Mouse (Mus musculus) embryonic facial prominence, embryonic 13.5 days (tissue): ENCODE measurements around the gene Utrn. TPM values are rescaled to one million over a fixed set of nuclear protein-coding genes. Genes with fewer than 3 reads are reported as not detected.

Experiments
- ATAC-seq: fragments of 200-750 bp; cut with Nextera tagmentation; 2 replicates; pipeline ENCODE4 v1.8.0; 2017; ENCODE audit warnings: low read depth; ENCODE audit not compliant: insufficient number of reproducible peaks, insufficient read depth, low FRiP score, low TSS enrichment
- H3K27ac ChIP-seq: fragments of 300-500 bp; sonication (generic); 2 replicates; pipeline ENCODE4 v1.5.1; 2015; ENCODE audit warnings: moderate library complexity, mild to moderate bottlenecking, inconsistent platforms
- H3K27me3 ChIP-seq: fragments of 300-500 bp; sonication (generic); 2 replicates; pipeline ENCODE4 v1.6.1; 2015; ENCODE audit warnings: mild to moderate bottlenecking, inconsistent platforms
- H3K36me3 ChIP-seq: fragments of 300-500 bp; sonication (generic); 2 replicates; pipeline ENCODE4 v1.6.1; 2015; ENCODE audit warnings: mild to moderate bottlenecking, inconsistent platforms
- H3K4me1 ChIP-seq: fragments of 300-500 bp; sonication (generic); 2 replicates; pipeline ENCODE4 v1.6.1; 2015; ENCODE audit warnings: inconsistent platforms
- H3K4me2 ChIP-seq: fragments of 300-500 bp; sonication (generic); 2 replicates; pipeline ENCODE4 v1.6.1; 2015; ENCODE audit warnings: moderate library complexity, mild to moderate bottlenecking, inconsistent platforms
- H3K4me3 ChIP-seq: fragments of 300-500 bp; sonication (generic); 2 replicates; pipeline ENCODE4 v1.5.1; 2015; ENCODE audit warnings: mild to moderate bottlenecking, inconsistent platforms
- H3K9ac ChIP-seq: fragments of 300-500 bp; sonication (generic); 2 replicates; pipeline ENCODE4 v1.6.1; 2015; ENCODE audit warnings: mild to moderate bottlenecking, inconsistent platforms
- H3K9me3 ChIP-seq: fragments of 300-500 bp; sonication (generic); 2 replicates; pipeline ENCODE4 v1.6.1; 2016; ENCODE audit warnings: inconsistent platforms
- WGBS: fragments of 180-500 bp; shearing (Covaris S2); methylation state at CpG from one replicate; pipeline ENCODE4 v1.1.7; 2015; ENCODE audit warnings: mixed read lengths; 5-methylcytosine and 5-hydroxymethylcytosine counted together
- polyA plus RNA-seq: library from polyadenylated mRNA; unstranded; fragments of >200 nt; fragmentation: Nextera tagmentation; extraction: Ambion mirVana; gene quantifications from 2 replicates; pipeline ENCODE4 v1.2.1, GENCODE M21; 2015

The Utrn gene
- polyA plus RNA-seq, 1 experiment from 2014 or later: 101 TPM

DNA sequence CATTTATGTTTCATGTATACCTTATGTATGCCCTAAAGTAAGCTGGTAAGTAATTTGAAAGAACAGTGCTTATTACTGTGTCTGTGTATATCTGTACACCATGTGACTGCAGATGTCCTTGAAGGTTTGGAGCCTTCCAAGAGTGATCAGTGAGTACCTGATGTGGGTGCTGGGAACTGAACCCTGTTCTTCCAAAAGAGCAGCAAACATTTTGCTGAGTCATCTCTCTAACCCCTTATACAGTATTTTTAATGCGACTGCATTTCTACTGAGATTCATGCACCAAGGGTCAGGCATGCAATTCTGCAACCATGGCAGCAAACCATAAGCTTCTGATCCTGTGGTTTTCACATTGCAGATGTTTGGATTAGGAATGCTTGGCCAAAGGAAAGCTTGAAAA lies 412.3 kb downstream of the Utrn start:
- H3K4me1 ChIP-seq: no peaks in the 10 kb centered on the region
- peaks cover 10% of the 10 kb centered on the region for H3K36me3 ChIP-seq
- WGBS: 84% methylated on average over 1 of the region's 1 CpGs
- H3K27ac ChIP-seq: no peak overlapping the region
- H3K27me3 ChIP-seq: no peaks in the 10 kb centered on the region
- no peak for ATAC-seq
- no peak overlapping the region for H3K4me2 ChIP-seq
- no peak overlapping the region for H3K9ac ChIP-seq
- no peak overlapping the region for H3K4me3 ChIP-seq
- no peaks in the 10 kb centered on the region for H3K9me3 ChIP-seq

DNA sequence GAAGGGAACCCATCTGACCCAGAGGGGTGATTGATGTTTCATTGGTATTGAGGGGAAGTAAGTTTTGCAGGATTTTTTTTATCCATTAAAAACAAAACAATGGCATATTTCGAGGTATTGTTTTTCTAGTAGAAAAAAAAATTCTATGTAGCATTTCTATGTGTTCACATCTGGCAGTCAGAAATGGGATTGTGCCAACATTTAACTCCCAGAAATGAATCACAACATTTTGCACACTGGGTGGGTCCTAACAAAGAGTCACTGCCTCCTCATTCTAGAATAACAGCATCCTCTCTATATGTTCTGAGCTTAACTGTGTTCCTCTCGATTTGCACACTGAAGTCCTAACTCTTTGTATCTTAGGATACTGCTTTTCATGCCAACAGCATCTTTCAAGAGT lies 416.5 kb downstream of the Utrn start:
- no peak overlapping the region for H3K4me3 ChIP-seq
- H3K4me2 ChIP-seq: no peak overlapping the region
- no peaks in the 10 kb centered on the region for H3K9me3 ChIP-seq
- H3K4me1 ChIP-seq: no peaks in the 10 kb centered on the region
- 82% methylated on average over 2 of the region's 2 CpGs for WGBS
- H3K27ac ChIP-seq: no peak overlapping the region
- H3K36me3 ChIP-seq: peaks cover 12% of the 10 kb centered on the region
- no peak overlapping the region for H3K9ac ChIP-seq
- ATAC-seq: no peak
- H3K27me3 ChIP-seq: no peaks in the 10 kb centered on the region

DNA sequence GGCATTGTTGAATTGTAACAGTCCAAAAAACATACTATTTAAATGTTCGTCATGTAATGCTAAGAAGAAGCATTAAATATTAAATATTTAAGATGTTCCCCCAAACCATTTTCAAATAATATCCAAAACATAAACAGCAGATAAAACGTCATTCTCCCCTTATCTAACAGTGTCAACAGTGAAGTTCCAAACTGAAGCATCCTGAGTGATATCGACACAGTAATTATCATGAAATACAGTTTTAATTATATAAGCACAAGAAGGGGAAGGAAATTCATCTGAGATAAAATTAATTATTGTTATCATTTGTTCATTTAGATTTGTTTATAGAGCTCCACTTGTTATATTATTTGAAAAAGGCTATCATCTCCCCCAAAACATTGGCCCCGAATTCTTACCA lies 425.0 kb downstream of the Utrn start:
- 93% methylated on average over 4 of the region's 4 CpGs for WGBS
- no peak overlapping the region for H3K4me3 ChIP-seq
- H3K36me3 ChIP-seq: peaks cover 35% of the 10 kb centered on the region
- H3K9me3 ChIP-seq: no peaks in the 10 kb centered on the region
- no peak overlapping the region for H3K27ac ChIP-seq
- no peak for ATAC-seq
- no peak overlapping the region for H3K9ac ChIP-seq
- H3K27me3 ChIP-seq: no peaks in the 10 kb centered on the region
- no peaks in the 10 kb centered on the region for H3K4me1 ChIP-seq
- no peak overlapping the region for H3K4me2 ChIP-seq

DNA sequence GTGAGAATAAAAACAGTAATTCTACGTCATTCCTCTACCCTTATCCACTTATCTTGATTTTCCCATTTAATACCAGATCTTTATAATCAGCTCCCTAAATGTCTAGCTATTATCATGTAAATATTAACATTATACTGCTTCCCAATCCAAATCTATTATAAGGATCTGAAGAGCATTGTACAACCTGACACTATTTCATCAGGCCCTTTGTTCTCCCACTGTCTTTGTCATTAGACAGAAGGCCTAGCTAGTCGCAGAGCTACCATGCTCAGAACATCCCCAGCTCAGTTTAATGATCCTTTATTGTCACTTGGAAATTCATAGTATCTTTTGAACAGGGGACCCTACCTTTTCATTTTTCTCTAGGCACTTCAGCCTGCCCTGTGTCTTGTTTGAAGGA lies 436.0 kb downstream of the Utrn start:
- H3K4me1 ChIP-seq: no peaks in the 10 kb centered on the region
- H3K9me3 ChIP-seq: no peaks in the 10 kb centered on the region
- no peak for ATAC-seq
- 92% methylated on average over 2 of the region's 2 CpGs for WGBS
- H3K4me2 ChIP-seq: no peak overlapping the region
- no peak overlapping the region for H3K27ac ChIP-seq
- H3K9ac ChIP-seq: no peak overlapping the region
- no peak overlapping the region for H3K4me3 ChIP-seq
- H3K36me3 ChIP-seq: peaks cover 4% of the 10 kb centered on the region; the same call in 1 of the 2 replicates
- no peaks in the 10 kb centered on the region for H3K27me3 ChIP-seq

DNA sequence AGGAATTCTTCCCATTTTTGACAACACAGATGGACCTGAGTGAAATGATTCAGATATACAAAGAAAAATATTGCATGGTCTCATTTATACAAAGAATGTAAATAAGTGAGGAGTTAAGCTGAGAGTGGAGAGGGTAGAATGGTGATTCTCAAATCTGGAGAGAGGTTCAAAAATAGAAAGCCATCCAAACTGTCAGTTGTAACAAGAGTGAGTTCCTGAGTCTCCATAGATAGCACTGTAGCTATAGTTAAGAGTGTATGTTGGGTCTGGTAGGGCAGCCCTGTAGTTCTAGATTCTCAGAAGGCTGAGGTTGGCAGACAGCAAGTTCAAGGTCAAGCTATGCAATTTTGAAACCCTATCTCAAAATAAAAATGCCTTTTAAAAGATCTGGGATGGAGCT lies 438.8 kb downstream of the Utrn start:
- H3K4me2 ChIP-seq: no peak overlapping the region
- no peak overlapping the region for H3K4me3 ChIP-seq
- H3K27me3 ChIP-seq: no peaks in the 10 kb centered on the region
- no peaks in the 10 kb centered on the region for H3K4me1 ChIP-seq
- no peaks in the 10 kb centered on the region for H3K9me3 ChIP-seq
- H3K27ac ChIP-seq: no peak overlapping the region
- H3K9ac ChIP-seq: no peak overlapping the region
- H3K36me3 ChIP-seq: no peaks in the 10 kb centered on the region; the same call in 1 of the 2 replicates
- ATAC-seq: no peak

DNA sequence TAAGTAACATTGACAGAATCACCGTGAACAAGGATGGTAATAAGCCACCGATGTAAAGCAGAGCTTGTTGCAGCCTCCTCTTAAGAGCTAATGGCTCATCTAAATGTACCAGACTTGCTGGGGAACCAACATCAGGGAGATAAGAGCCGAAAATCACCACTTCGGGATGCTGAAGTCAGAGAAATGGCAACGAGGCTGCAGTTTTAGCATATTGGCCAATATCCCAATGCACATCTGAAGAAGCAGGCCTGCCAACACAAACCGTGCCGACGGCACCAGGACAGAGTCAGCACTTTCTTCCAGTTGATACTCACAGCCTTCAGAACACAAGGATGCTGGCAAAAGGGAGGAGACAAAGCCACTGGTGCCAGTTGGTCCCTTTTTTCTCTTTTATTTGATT lies 442.3 kb downstream of the Utrn start:
- no peaks in the 10 kb centered on the region for H3K27me3 ChIP-seq
- no peak overlapping the region for H3K9ac ChIP-seq
- WGBS: 89% methylated on average over 8 of the region's 8 CpGs
- ATAC-seq: no peak
- no peak overlapping the region for H3K4me3 ChIP-seq
- H3K27ac ChIP-seq: no peak overlapping the region
- no peaks in the 10 kb centered on the region for H3K9me3 ChIP-seq
- no peaks in the 10 kb centered on the region; the same call in 1 of the 2 replicates for H3K36me3 ChIP-seq
- no peaks in the 10 kb centered on the region for H3K4me1 ChIP-seq
- H3K4me2 ChIP-seq: no peak overlapping the region

DNA sequence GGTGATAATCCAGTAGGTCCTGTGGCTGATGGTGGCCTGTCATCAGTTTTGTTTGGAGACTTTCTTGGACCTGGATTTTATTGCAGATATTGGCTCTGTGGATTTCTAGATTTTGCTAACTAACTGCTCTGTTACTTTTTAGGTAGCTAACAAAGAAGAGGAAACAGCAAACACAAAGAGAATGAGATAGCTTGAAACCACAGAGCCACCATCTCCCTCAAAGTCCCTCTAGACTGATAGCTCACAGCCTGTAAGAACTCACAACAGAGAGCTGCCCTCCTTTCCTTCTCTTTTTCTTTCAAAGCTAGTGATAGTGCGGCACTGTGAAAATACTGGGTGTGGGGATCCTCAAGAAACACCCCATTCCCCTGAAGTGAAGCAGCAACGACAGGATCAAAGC lies 444.2 kb downstream of the Utrn start:
- no peak overlapping the region for H3K4me2 ChIP-seq
- H3K4me1 ChIP-seq: no peaks in the 10 kb centered on the region
- H3K9me3 ChIP-seq: no peaks in the 10 kb centered on the region
- no peak overlapping the region for H3K9ac ChIP-seq
- no peak overlapping the region for H3K4me3 ChIP-seq
- H3K27ac ChIP-seq: no peak overlapping the region
- no peaks in the 10 kb centered on the region; the same call in 1 of the 2 replicates for H3K36me3 ChIP-seq
- ATAC-seq: no peak
- 85% methylated on average over 2 of the region's 2 CpGs for WGBS
- no peaks in the 10 kb centered on the region for H3K27me3 ChIP-seq

DNA sequence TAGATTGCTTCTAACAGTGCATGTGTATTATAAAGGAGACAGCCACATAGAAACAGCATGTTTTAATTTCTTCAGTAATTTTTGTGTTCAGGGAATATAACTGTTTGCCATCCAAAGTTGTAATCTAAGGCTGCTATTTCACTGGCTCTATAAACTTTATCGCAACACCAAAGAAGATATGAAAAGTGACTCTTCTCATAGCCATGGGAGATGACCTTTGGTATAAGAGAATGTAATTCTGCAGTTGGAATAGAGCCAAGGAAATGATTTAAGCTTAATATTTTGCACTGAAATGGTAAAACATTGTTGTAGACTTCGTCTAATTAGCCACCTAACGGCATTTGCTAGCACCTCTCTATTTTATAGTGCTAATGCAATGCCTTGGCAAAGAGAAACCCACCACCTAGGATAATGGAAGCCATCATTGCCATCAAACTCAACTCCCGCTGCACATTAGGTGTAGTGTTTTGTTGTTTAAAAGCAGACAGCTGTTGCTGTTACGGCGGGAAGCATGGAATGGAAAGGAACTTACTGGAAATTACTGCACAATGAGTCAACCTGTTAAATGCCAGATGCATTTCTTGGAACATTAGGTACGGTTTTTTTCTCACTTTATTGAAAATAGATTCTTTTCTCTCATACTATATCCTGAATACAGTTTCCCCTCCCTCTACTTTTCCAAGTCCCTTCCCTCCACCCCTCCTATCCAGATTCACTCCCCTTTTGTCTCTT lies 445.0 kb downstream of the Utrn start:
- no peak for ATAC-seq
- H3K4me1 ChIP-seq: no peaks in the 10 kb centered on the region

DNA sequence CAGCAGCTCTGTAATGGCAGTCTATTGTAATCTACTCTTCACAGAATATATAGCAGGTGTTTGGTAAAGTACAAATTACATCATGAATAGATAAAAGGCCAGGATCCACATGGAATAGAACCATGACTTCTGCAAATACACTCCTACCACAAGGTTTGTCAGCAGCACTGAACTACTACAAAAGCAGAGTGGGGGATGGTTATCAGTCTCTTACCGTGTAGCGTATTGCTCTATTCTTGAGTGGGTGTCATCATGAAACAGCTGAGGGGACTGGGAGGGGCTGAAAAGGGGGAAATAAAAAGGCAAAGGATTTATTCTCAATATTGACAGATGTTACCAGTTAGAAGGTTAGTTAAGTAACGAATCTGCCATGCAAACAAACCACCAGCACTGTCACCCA lies 454.2 kb downstream of the Utrn start:
- no peaks in the 10 kb centered on the region for H3K4me1 ChIP-seq
- ATAC-seq: no peak
- peaks cover 10% of the 10 kb centered on the region for H3K36me3 ChIP-seq
- H3K9ac ChIP-seq: no peak overlapping the region
- no peak overlapping the region for H3K27ac ChIP-seq
- H3K4me3 ChIP-seq: no peak overlapping the region
- H3K9me3 ChIP-seq: no peaks in the 10 kb centered on the region
- H3K27me3 ChIP-seq: no peaks in the 10 kb centered on the region
- 88% methylated on average over 3 of the region's 3 CpGs for WGBS
- H3K4me2 ChIP-seq: no peak overlapping the region

More for the DNA sequence above, 445.0 kb downstream of the Utrn start:
- H3K27me3 ChIP-seq: no peaks in the 10 kb centered on the region
- H3K36me3 ChIP-seq: no peaks in the 10 kb centered on the region; the same call in 1 of the 2 replicates
- no peak overlapping the region for H3K9ac ChIP-seq
- 89% methylated on average over 7 of the region's 7 CpGs for WGBS
- H3K27ac ChIP-seq: no peak overlapping the region
- no peak overlapping the region for H3K4me3 ChIP-seq
- no peak overlapping the region for H3K4me2 ChIP-seq
- H3K9me3 ChIP-seq: no peaks in the 10 kb centered on the region

DNA sequence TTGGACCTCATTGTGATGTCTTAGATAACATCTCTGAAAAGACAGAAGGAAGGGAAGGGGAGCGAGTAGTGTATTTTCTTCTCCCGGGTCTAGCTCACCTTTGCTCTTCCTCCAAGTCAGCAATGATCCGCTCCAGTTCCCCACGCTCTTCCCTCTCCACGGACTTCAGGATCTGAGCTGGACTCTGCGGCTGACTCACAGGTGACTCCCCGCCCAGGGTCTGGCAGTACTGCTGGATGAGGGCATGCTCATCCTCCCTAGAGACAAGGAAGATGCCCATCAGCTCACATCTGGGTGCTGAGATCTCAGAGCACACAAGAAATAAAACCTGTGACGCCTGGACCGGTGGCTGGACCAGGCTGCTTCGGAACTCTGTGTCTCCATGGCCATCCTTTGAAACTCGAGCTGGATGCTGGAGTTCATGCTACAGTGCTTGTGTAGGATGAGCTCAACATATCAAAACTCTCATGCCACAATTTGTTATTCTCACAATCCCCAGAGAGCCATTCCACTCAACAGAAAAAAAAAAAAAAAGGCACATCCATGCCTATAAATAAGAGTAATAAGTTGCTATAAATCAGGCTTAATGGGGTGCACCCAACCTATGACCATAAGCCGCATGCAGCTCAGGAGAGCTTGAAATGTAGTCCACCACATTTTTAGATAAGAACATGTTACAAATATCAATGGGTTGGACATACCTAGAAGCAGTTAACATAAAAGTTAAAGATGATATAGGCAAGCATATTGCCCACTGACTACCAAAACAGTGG lies 462.6 kb downstream of the Utrn start:
- Histone ChIP-seq H3K9me3 (no peaks in the 10 kb centered on the region), H3K4me3 (no peak overlapping the region), H3K4me1 (no peaks in the 10 kb centered on the region), H3K9ac (no peak overlapping the region), H3K27me3 (no peaks in the 10 kb centered on the region), H3K27ac (no peak overlapping the region), H3K4me2 (no peak overlapping the region), H3K36me3 (peaks cover 35% of the 10 kb centered on the region)
- WGBS: 85% methylated on average over 12 of the region's 12 CpGs
- ATAC-seq: no peak

DNA sequence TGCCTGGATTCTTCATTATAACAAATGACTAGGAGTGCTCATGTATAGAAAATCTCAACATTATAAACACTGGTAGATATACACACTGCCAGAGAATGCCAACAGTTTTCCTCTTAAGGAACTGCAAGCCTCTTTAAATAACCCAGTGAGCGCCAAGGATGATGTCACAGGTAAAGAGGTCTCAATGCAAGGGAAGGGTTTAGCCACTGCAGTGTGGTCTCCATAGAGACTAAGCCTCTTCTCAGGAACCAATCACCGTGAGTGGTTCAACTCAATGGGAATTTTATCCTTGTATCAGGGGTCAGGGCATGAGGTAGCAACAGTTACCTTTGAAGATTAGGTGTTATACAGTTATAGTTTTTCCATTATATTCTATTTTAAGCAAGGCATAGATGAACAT lies 469.7 kb downstream of the Utrn start:
- Histone ChIP-seq H3K9me3 (no peaks in the 10 kb centered on the region), H3K4me2 (no peak overlapping the region), H3K4me3 (no peak overlapping the region), H3K27ac (no peak overlapping the region), H3K27me3 (no peaks in the 10 kb centered on the region), H3K9ac (no peak overlapping the region), H3K36me3 (peaks cover 30% of the 10 kb centered on the region), H3K4me1 (no peaks in the 10 kb centered on the region)
- WGBS: 49% methylated on average over 2 of the region's 2 CpGs
- no peak for ATAC-seq

DNA sequence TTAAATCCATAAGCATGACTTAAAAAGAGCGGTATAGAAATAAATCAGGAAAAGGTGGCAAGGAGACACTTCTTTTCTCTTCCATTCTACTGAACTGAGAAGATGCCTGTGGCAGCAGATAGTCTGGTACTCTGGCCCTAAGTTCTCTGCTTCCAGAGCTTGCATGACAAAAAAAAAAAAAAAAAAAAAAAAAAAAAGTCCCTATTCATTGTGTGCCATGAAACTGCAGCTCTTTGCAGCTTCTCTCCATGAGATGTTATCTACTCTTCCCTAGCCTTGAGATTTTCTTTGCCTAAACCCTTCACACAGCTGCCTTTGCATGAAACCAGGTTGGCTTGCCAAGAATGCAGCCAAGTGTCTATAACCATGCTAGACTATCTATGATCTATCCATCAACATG lies 489.0 kb downstream of the Utrn start:
- H3K4me3 ChIP-seq: no peak overlapping the region
- H3K9ac ChIP-seq: no peak overlapping the region
- H3K4me1 ChIP-seq: no peaks in the 10 kb centered on the region
- no peak for ATAC-seq
- H3K4me2 ChIP-seq: no peak overlapping the region
- H3K27ac ChIP-seq: no peak overlapping the region
- WGBS: 91% methylated on average over 1 of the region's 1 CpGs
- H3K9me3 ChIP-seq: no peaks in the 10 kb centered on the region
- H3K36me3 ChIP-seq: peaks cover 4% of the 10 kb centered on the region; the same call in 1 of the 2 replicates
- no peaks in the 10 kb centered on the region for H3K27me3 ChIP-seq
